Comparison of ENCODE assay signal across 8 mouse cellular contexts in genomic region chr5:115632358-115632714, GRCm38 (mm10). TPM values are rescaled to one million over a fixed set of nuclear protein-coding genes. Genes with fewer than 3 reads are reported as not detected.
DNase-seq lines count a peak whose midpoint lies in the region; ATAC-seq and TF ChIP-seq lines count a peak whose summit lies in the region.

No protein-coding gene starts in this region.

- H3K9ac ChIP-seq in liver, embryonic 11.5 days (ENCODE audit: low read depth, low read length), result peak overlapping the region; percentile 94
- peak overlapping the region; percentile 89 for H3K9ac ChIP-seq in neural tube, embryonic 14.5 days (replicated peaks; ENCODE audit: low read depth, low read length)

- no peaks in the 10 kb centered on the region for H3K27me3 ChIP-seq in Patski
- no peaks in the 10 kb centered on the region for H3K27me3 ChIP-seq in liver, embryonic 11.5 days (replicated peaks; ENCODE audit: control insufficient read depth, insufficient read depth, low read length)
- no peaks in the 10 kb centered on the region for H3K27me3 ChIP-seq in neural tube, embryonic 14.5 days (ENCODE audit: control insufficient read depth, insufficient read depth, low read length)

- in situ Hi-C loops in Patski (cut with MboI; ENCODE audit: low pct_unique_long_range_greater_than_20kb), result no loop called here

- peak; percentile 19 for ATAC-seq in Patski
- no peak for ATAC-seq in liver, embryonic 11.5 days (replicated peaks; ENCODE audit: low FRiP score)
- no peak for ATAC-seq in neural tube, embryonic 14.5 days (ENCODE audit: low read depth)
- no peak for ATAC-seq in activated CD4-positive, CD25-positive, alpha-beta regulatory T cell, adult 4 months

- no peak for TF ChIP-seq CTCF in Patski (IDR thresholded peaks at IDR 0.05)

- no peaks in the 10 kb centered on the region for H3K36me3 ChIP-seq in liver, embryonic 11.5 days (ENCODE audit: control insufficient read depth, insufficient read depth, low read length)
- H3K36me3 ChIP-seq in neural tube, embryonic 14.5 days (ENCODE audit: control insufficient read depth, insufficient read depth, low read length), result no peaks in the 10 kb centered on the region

- H3K4me1 ChIP-seq in liver, embryonic 11.5 days (replicated peaks; ENCODE audit: control insufficient read depth, insufficient read depth, low read length), result peaks cover 52% of the 10 kb centered on the region
- H3K4me1 ChIP-seq in neural tube, embryonic 14.5 days (ENCODE audit: control insufficient read depth, insufficient read depth, low read length), result peaks cover 30% of the 10 kb centered on the region

- H3K27ac ChIP-seq in liver, embryonic 11.5 days (ENCODE audit: low read depth, low read length), result peak overlapping the region; percentile 97
- peak overlapping the region; percentile 88 for H3K27ac ChIP-seq in neural tube, embryonic 14.5 days (ENCODE audit: low read depth, low read length)

- DNase-seq in heart, adult 18-20 months, result peak; percentile 29 to 43
- DNase-seq in heart, adult 11 months, result no peak
- peak; percentile 13 for DNase-seq in Patski (ENCODE audit: low read depth, low spot score)
- peak; percentile 56 for DNase-seq in embryo, embryonic 10 days (ENCODE audit: low spot score)
- DNase-seq in heart, postnatal 36 days, result peak; percentile 39 to 50
- peak; percentile 61 for DNase-seq in liver, embryonic 11.5 days (ENCODE audit: low spot score)

- CTCF ChIA-PET in Patski (lab: Charles Lee), result interaction anchor here (1.0 to 1.3 kb wide), 2 partner anchors 16 to 18 kb away, joined by 3 to 4 read pairs; no protein-coding TSS in a partner anchor

- peak overlapping the region; percentile 99 for H3K4me3 ChIP-seq in liver, embryonic 11.5 days (ENCODE audit: low read depth, low read length)
- peak overlapping the region; percentile 71 for H3K4me3 ChIP-seq in neural tube, embryonic 14.5 days (ENCODE audit: low read depth, low read length)

- POLR2A ChIA-PET in Patski (lab: Charles Lee), result interaction anchor here (0.7 to 1.9 kb wide), 8 partner anchors 9 to 125 kb away, joined by 3 to 7 read pairs (median 4); partner anchors contain the start of gene Bicdl1

- under 1% methylated on average over 28 of the region's 30 CpGs for WGBS in liver, embryonic 11.5 days
- 4% methylated on average over 29 of the region's 30 CpGs for WGBS in neural tube, embryonic 14.5 days

- intact Hi-C loops in heart, postnatal 36 days (cut with DNase I), result no loop called here

- no peaks in the 10 kb centered on the region for H3K9me3 ChIP-seq in liver, embryonic 11.5 days (ENCODE audit: control insufficient read depth, low read length)
- no peaks in the 10 kb centered on the region for H3K9me3 ChIP-seq in neural tube, embryonic 14.5 days (ENCODE audit: control insufficient read depth, low read length)

- peak overlapping the region; percentile 90 for H3K4me2 ChIP-seq in liver, embryonic 11.5 days
- H3K4me2 ChIP-seq in neural tube, embryonic 14.5 days (ENCODE audit: low read depth, low read length), result peak overlapping the region; percentile 83

RNA-seq across cellular contexts. Expression of gene Rab35, which starts 0.6 kb away (rescaled TPM):
- total RNA-seq in heart, adult 18-20 months (2021), result 10 to 100 TPM; 45.7 to 46.6 TPM
- 107 TPM for polyA plus RNA-seq in Patski (2021)
- total RNA-seq in heart, postnatal 36 days (2021), result 10 to 100 TPM; 43.1 to 46.3 TPM
- 22.5 and 26.1 TPM in 2 replicates for polyA plus RNA-seq in liver, embryonic 11.5 days (2014; fragmentation: Nextera tagmentation; extraction: Ambion mirVana)
- 22.0 and 23.4 TPM in 2 replicates for polyA plus RNA-seq in neural tube, embryonic 14.5 days (2014; fragmentation: Nextera tagmentation; extraction: Ambion mirVana)
- polyA plus RNA-seq in activated CD4-positive, CD25-positive, alpha-beta regulatory T cell, adult 4 months (2017; shearing (Covaris generic)), result 1 to 10 TPM; 8.0 to 8.5 TPM
